Mouse (Mus musculus) kidney, adult 8-10 months (tissue): ENCODE measurements around the gene Zc3h14.

ENCODE experiments used
- DNase-seq, 2 experiments: peaks; one replicate each; pipeline ENCODE4 v3.0.0; 2022

Gene Zc3h14

DNA sequence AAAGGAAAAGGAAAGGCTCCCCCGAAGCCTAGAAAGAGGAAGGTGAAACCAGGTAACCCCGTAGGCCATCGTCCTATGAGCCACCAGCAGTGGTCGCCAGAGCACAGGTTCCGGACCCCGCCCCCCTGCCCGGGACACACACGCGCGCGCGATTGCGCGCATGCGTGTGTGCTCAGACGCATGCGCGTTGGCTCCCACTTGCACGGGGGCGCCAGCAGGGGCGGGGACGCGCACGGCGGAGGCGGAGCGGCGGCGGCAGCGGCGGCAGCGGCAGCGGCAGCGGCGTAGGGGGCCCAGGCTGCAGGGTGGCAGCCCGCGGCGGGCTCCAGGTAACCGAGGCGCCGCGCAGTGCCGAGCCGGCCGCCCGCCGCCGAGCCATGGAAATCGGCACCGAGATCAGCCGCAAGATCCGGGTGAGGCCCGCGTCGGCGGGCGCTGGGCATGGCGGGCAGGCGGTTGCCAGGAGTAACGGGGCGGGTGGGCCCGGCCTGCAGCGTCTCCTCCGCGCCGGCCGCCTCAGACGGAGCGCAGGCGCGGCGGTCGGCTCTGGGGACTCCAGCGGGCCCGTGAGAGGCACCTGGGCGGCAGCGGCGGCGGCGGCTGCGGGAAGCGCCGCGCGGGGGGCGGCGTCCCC, at the start of gene Zc3h14:
Zc3h14 (plus strand) TSS at position 219 of the 634 bp plus-strand sequence.
- peak; percentile 87 to 92 for DNase-seq

- DNase-seq = no peak
These were observed 49.6 kb upstream of the Zc3h14 start for GRCm38 (mm10) chr12:98697202-98697601.

GRCm38 (mm10) chr12:98701564-98701963, 45.2 kb upstream of the Zc3h14 start:
- DNase-seq = no peak

GRCm38 (mm10) chr12:98703554-98703953, 43.2 kb upstream of the Zc3h14 start:
- no peak for DNase-seq

DNA sequence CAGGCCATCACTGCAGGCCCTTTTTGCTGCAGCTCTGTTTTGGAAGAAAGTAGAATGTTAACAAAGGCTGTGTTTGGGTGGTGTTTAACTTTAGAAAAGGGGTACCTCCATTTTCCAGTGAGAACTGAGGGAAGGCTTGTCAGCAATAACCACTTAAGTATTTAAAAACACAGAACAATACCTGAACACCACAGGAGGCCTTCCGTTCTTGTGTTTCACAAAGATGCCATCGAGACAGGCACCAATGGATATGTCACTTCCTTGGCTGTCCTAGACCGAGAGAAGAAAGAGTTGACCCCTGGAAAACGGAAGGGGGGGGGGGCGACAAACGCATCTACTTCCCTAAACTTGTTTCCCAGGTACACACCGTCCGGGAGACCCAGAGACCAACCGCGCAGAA, 42.8 kb upstream of the Zc3h14 start:
- no peak for DNase-seq

DNA sequence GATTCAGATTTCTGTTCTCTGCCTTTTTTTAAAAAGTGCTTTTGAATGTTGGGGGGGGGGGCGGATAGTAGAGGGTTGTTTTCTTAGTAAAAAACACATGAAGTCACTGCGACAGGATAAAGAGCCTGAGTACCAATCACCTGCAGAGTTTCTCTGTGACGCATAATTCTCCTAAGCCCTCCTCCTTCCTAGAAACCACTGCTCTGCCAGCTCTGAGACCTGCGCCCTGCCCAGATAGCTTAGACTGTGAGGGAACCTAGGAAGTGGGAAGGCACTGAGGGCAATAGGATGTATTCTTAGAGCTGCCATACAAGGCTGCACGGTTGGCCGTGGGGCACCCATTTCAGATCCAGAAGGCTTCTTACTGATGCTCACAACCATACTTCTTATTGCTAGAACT, 33.9 kb upstream of the Zc3h14 start:
- no peak for DNase-seq

DNA sequence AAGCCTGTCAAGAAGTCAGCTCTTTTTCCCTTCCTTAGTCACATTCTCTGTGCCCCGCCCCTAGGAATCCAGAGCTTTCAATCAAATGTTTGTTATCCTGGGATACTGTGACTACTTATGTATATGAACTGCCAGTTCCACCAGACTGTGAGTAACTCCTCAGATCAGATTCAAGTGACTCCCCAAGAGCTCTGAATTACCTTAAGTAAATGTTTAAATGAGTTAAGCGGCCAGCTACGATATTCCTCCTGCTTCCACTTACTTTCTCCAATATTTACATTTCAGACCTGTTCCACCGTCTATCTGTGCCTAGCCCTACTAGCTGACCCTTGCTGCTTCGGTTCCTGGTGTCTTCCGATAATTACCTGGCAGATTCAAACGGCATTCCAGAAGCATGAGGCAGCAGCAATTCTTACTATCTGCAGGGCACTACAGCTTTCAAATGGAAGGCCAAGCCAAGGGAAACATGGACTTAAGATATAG, 33.1 kb upstream of the Zc3h14 start:
- DNase-seq = no peak

DNA sequence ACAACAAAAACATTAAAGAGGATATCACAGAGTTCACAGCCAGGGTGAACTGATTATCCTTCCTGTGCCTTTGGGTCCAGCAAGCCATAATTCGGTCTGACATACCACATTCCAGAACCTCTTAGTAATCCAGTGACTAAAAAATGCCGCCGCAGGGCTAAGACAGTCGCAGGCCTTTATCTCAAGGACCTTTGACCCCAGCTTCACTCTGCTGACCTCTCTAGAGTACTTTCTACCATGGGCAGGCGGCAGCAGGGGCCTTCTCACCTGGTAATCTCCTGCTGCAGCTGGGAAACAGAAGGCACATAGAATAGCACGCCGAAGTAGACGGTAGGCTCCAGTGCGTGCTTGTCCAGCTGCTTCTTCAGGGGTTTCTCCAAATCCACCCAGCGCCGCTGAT, 32.0 kb upstream of the Zc3h14 start:
- peak; percentile 53 to 55 for DNase-seq

DNA sequence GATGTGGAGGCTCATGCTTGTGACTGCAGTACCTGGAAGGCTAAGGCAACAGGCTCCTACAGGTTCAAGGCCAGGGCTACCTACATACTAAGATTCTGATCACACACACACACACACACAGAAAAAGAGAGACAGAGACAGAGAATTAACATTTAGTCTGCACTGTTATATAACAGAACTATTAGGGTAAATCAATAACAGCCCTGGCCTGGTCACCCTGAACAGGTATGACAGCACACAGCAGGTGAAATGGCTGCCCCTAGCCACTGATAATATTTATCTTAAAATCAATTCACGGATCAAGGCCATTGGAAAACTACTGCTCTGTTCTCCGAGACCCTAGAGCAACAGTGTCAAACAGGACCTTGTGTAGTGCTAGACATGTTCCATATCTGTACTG, 30.6 kb upstream of the Zc3h14 start:
- DNase-seq = peak in 1 of 2 experiments; percentile 66

- DNase-seq = no peak
These were observed 26.1 kb upstream of the Zc3h14 start for GRCm38 (mm10) chr12:98720628-98721027.

DNA sequence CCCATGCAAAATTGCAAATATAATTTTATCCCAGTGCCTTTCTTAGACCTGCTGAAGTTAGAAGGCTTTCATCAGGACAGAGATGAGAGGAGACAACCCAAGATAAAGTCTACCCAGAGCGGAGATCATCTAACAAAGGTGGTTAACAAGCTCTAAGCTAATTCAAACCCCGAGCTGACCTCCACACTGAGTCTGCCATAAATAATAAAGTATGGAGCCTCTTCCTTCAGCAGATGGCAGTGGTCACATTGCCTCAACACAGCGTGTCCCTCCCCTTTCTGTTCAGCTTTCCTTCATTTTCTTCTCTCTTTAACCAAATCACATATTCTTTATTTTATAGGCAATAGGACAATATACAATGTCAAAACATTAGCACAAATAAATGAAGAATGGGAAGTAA, 25.7 kb upstream of the Zc3h14 start:
- no peak for DNase-seq

GRCm38 (mm10) chr12:98724224-98724623, 22.5 kb upstream of the Zc3h14 start:
- DNase-seq = no peak

DNA sequence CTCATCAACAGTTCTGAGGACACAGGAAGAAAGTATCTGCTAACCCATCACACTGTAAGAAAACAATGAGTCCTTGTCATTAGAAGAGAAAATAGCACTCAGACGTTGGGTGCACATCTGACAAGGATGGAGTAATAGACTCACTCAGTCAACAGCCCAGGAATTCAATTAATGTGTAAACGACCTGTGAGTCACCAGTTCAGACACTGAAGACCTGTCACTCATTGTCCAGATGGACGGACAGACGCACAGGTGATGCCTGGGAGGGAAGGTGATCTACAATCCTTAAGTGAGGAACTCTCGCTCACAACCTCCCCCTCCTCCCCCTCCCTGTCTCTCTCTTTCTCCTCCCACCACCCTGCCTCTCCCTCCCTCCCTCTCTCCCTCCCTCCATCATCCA, 21.8 kb upstream of the Zc3h14 start:
- no peak for DNase-seq

- no peak for DNase-seq
These were observed 20.7 kb upstream of the Zc3h14 start for GRCm38 (mm10) chr12:98726078-98726477.

DNA sequence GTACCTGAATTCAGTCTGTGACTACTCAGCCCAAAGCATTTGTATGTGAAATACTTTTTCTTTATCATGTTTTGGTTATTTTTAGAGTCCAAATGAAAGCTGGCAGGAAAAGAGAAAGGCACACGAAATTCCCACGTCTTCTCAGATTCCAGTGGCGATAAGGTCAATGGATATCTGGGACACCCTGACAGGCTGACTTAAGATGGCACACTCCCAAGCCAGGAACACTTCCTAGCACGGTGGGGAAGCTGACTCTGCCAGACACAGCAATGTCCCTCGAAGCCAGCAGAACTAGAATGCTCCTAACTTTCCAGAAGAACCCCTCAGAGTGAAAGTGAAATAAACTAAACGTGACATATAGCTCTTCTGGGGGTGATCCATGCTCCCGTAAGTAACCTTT, 19.6 kb upstream of the Zc3h14 start:
- no peak for DNase-seq

DNA sequence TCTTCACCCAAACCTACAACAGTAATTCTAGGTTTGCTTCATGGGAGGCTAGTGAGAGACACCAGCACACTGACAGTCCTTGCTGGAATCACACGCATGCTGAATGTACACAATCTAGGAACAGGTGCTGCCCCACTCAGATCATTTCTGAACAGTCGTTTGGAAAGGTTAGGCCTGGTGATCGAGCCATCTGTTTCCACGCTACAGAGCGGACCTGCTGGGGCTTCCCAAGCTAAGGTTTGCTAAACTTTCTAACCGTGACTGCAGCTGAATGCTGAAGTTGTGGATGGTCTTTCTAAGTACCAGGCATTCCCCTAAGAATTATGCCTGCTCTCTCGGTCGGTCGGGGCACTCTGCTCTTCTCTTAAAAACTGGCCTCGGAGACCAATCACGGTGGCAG, 16.1 kb upstream of the Zc3h14 start:
- DNase-seq = no peak

DNA sequence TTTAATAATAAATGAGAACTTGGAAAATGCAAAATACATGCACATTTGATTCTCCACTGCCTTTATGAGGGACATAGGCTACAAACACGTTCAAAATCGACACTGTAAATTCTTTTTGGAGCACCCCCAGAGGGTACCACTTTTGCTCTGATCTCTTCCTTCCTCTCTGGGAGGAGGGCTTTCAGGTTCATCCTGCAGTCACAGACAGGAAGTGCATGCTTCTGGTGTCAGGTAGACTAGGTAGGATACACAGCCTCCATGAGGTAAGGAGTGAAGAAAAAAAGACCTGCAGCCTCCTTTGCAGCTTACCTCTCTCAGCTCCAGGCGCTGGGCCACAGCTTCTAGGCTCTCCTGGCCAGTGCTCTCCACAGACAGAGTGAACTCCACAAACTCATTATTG, 13.6 kb upstream of the Zc3h14 start:
- DNase-seq = no peak

GRCm38 (mm10) chr12:98733776-98734175, 13.0 kb upstream of the Zc3h14 start:
- DNase-seq = no peak

DNA sequence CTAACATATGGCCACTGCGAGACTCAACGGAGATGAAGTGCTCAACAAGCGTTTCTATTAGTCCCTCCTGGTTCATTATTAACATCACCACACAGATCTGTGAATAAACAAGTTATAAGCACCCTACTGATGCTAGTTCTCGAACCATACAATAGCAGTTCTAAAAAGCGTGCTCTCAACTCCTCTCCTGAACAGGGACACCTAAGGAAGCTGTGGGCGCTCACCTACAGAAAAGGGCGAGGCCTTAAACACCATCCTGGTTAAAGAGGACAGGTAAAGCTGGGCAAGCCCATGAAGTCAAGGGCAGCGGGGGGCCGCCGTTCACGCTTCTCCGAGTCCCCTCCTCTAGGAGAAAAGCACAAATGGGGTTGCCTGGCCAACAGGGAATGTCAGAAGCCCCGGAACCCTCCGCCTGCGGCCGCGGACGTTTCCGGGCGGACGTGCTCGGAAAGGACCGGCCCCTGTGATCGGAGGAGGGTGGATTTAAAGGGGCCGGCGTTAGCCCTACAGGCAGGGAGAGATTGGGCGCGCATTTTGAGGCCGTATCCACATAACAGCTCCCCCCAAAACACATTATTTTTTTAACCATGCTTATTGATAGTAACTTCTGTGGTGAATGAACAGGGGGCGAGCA, 12.4 kb upstream of the Zc3h14 start:
- DNase-seq = peak; percentile 75 to 84

- DNase-seq = no peak
These were observed 11.6 kb upstream of the Zc3h14 start for GRCm38 (mm10) chr12:98734880-98735801.

DNA sequence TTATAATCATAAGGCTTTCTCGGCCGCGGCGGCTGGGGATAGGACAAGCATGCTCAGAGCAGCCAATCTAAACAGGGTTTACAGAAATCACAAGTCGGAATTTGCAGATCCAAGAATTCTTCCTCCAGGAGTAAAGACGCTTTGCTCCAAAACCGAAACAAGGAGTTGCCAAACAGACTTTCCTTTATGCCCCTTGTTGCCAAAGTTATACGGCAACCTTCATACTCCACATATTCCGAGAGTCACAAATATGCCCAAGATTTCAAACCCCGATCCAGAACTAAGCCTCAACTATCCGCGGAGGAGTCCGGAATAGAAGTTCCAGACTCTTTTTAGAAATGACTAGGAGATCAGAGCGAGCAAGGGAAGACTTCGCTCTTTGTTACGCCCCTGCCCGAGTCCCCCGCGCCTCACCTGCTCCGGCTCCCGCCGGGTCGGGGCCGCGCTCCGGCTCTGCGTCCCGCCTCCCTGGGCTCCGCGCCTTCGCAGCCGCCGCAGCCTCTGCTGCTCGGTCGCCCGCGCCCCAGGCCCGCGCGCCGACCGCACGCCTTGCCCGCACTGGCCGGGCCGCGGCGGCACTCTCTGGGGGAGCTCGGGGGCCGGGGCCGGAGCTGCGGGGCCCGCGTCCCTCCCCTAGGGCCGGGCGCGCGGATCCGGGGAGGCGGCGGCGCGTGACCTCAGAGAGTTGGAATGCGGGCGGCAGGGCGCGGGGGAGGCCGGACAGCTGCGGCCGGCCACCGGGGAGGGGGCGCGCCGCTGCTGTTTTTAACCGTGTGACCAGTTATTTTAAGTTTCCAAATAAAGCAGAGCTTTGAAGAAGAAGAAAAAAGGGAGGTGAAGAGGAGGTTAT, 9.6 kb upstream of the Zc3h14 start, which contains the start of gene Ptpn21:
Ptpn21 (minus strand) TSS at position 455 of the 850 bp plus-strand sequence.
- peak in 1 of 2 experiments; percentile 64 for DNase-seq

DNA sequence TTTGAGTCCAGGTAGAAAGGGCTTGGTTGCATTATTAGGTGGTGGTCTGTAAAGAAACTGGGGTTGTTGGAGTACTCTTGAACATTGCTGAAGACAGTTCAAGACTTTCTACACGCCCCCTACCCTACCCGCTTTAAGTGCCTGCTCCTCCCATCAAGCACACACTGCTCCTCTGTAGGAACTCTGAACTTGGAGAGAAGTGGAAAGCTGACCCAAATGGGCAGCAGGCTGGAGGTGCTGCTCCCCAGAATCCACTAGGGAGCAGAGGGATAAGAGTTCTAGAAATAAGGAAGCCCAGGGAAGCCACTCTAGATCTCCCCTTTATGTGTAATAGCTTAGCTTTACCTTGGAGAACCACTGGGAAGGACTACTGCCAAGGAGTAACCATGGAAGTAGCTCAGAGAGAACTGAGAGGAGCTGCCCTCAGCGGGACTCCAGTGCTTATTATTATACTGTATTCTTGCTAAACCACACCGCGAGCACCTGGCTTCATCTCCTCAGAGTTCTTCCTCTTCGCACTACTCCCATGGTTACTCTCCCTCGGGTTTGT, 8.9 kb upstream of the Zc3h14 start:
- DNase-seq = no peak
